Mouse (Mus musculus) heart, embryonic 13.5 days (tissue): ENCODE results near the gene Scaf1. TPM values are rescaled to one million over a fixed set of nuclear protein-coding genes. Genes with fewer than 3 reads are reported as not detected.
A peak's percentile ranks its signal among the peaks of the same experiment; 100 is the strongest.

Source experiments
- ATAC-seq: fragments of 200-750 bp; cut with Nextera tagmentation; 2 replicates; pipeline ENCODE4 v1.8.0; 2017; ENCODE audit warnings: moderate TSS enrichment; ENCODE audit not compliant: insufficient number of reproducible peaks, low FRiP score, low TSS enrichment; ENCODE audit errors: extremely low read depth
- H3K27ac ChIP-seq: fragments of 300-500 bp; sonication (generic); replicated peaks from 2 replicates; pipeline ENCODE4 v1.5.1; 2015; ENCODE audit warnings: moderate library complexity, mild to moderate bottlenecking, inconsistent platforms
- H3K27me3 ChIP-seq: fragments of 300-500 bp; sonication (generic); replicated peaks from 2 replicates; pipeline ENCODE4 v1.6.1; 2015; ENCODE audit warnings: mild to moderate bottlenecking, inconsistent platforms
- H3K36me3 ChIP-seq: fragments of 300-500 bp; sonication (generic); 2 replicates; pipeline ENCODE4 v1.6.1; 2015; ENCODE audit warnings: mild to moderate bottlenecking, inconsistent platforms
- H3K4me1 ChIP-seq: fragments of 300-500 bp; sonication (generic); 2 replicates; pipeline ENCODE4 v1.6.1; 2015; ENCODE audit warnings: inconsistent platforms
- H3K4me2 ChIP-seq: fragments of 300-500 bp; sonication (generic); 2 replicates; pipeline ENCODE4 v1.6.1; 2015; ENCODE audit warnings: inconsistent platforms, mild to moderate bottlenecking, moderate library complexity
- H3K4me3 ChIP-seq: fragments of 300-500 bp; sonication (generic); 2 replicates; pipeline ENCODE4 v1.5.1; 2015; ENCODE audit warnings: moderate library complexity, mild to moderate bottlenecking, inconsistent platforms
- H3K9ac ChIP-seq: fragments of 300-500 bp; sonication (generic); 2 replicates; pipeline ENCODE4 v1.6.1; 2015; ENCODE audit warnings: inconsistent platforms, mild to moderate bottlenecking, moderate library complexity
- H3K9me3 ChIP-seq: fragments of 300-500 bp; sonication (generic); 2 replicates; pipeline ENCODE4 v1.6.1; 2016; ENCODE audit warnings: inconsistent platforms
- WGBS: fragments of 180-500 bp; shearing (Covaris S2); methylation state at CpG from one replicate; pipeline ENCODE4 v1.1.7; 2015; ENCODE audit warnings: mixed read lengths; 5-methylcytosine and 5-hydroxymethylcytosine counted together
- polyA plus RNA-seq: library from polyadenylated mRNA; unstranded; fragments of >200 nt; fragmentation: Nextera tagmentation; extraction: Ambion mirVana; gene quantifications from 2 replicates; pipeline ENCODE4 v1.2.1, GENCODE M21; 2015

The Scaf1 gene
- polyA plus RNA-seq, 1 experiment from 2014 or later: 27.1 TPM

DNA sequence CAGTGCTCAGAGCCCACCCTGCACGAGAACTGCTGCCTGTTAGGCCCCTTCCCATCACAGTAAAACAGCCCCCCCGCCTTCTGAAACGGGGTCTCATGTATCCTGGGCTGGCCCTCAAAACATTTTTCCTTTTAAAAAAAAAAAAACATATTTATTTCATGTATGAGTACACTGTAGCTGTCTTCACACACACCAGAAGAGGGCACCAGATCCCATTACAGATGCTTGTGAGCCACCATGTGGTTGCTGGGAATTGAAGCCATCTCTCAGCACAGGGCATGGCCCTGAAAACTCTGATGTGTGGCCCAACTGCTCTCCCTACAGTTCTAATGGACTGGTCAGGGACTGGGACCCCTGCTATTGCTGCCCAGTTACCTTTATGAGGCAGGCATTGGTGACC is 37.9 kb downstream of the Scaf1 start:
- H3K27ac ChIP-seq: no peak overlapping the region
- H3K9ac ChIP-seq: no peak overlapping the region
- H3K4me2 ChIP-seq: no peak overlapping the region
- ATAC-seq: no peak
- peaks cover 80% of the 10 kb centered on the region for H3K36me3 ChIP-seq
- peaks cover 18% of the 10 kb centered on the region for H3K4me1 ChIP-seq
- no peaks in the 10 kb centered on the region for H3K9me3 ChIP-seq
- 93% methylated on average over 3 of the region's 3 CpGs for WGBS
- no peaks in the 10 kb centered on the region for H3K27me3 ChIP-seq
- no peak overlapping the region for H3K4me3 ChIP-seq

DNA sequence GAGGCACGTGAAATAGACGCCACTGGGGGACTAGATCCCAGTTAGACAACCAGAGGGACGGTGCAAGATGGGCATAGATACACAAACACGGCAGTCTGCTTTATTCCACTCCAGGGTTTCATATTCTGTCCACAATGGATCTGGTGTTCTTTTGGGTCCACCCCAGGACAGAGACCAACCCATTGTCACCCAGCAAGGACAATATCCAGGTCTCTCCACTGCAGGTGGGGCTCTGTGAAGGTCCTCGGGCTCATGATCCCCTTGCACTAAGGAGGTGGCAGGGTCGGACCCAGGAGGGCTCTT is 41.1 kb downstream of the Scaf1 start:
- ATAC-seq: no peak
- H3K4me3 ChIP-seq: peak overlapping the region; percentile 54; the same call in 1 of the 2 replicates
- no peaks in the 10 kb centered on the region for H3K27me3 ChIP-seq
- H3K4me2 ChIP-seq: peak overlapping the region; percentile 76
- H3K4me1 ChIP-seq: peaks cover 31% of the 10 kb centered on the region
- no peaks in the 10 kb centered on the region for H3K9me3 ChIP-seq
- H3K36me3 ChIP-seq: peaks cover 49% of the 10 kb centered on the region
- 0 out of 2 replicates have a peak overlapping the region, but pooled peaks have one; percentile 2 for H3K27ac ChIP-seq
- no peak overlapping the region for H3K9ac ChIP-seq
- WGBS: 23% methylated on average over 6 of the region's 6 CpGs

DNA sequence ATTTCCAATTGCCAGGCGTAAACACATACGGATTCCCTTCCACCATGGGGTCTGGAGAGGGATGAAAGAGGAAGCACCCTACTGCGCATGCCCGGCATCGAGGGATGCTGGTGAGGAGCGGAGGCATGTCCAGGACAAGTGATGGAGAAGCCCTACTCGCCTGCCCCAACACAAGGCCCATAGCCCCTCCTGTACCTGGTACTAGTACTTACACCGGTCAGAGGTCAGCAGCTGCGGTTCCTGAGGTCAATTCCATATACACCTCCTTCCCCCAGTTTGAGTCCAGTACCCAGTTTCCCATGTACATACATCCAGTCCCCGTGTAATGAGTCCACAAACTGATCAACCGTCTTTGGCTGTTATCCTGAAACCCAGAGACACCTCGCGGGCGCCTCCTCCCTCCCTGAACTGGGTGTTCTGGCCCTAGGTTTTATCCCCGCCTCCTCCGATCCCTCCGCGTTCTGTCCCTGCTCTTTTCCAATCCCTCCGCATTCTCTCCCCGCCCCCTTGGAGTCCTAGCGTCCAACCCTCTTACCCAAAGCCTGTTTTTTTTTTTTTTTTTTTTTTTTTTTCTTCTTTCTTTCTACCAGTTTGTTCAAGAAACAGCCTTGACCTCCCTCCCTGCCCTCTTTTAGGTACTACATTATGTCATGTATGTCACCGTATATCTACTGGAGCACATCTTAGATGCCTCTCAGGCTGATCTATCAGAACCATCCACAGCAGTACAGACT is 41.6 kb downstream of the Scaf1 start, which contains the start of gene Cpt1c:
TSS of gene Cpt1c (minus strand) at position 469 of the 734 bp plus-strand sequence.
- no peak for ATAC-seq
- Histone ChIP-seq H3K27ac (peak within 1 kb of the TSS; percentile 60), H3K4me2 (peak within 1 kb of the TSS; percentile 76), H3K4me3 (peak within 1 kb of the TSS; percentile 54), H3K9ac (peak within 1 kb of the TSS; percentile 77), H3K4me1 (peaks cover 35% of the 10 kb centered on the region), H3K36me3 (peaks cover 44% of the 10 kb centered on the region), H3K27me3 (no peaks in the 10 kb centered on the region), H3K9me3 (no peaks in the 10 kb centered on the region)
- 4% methylated on average over 22 of the region's 22 CpGs for WGBS

DNA sequence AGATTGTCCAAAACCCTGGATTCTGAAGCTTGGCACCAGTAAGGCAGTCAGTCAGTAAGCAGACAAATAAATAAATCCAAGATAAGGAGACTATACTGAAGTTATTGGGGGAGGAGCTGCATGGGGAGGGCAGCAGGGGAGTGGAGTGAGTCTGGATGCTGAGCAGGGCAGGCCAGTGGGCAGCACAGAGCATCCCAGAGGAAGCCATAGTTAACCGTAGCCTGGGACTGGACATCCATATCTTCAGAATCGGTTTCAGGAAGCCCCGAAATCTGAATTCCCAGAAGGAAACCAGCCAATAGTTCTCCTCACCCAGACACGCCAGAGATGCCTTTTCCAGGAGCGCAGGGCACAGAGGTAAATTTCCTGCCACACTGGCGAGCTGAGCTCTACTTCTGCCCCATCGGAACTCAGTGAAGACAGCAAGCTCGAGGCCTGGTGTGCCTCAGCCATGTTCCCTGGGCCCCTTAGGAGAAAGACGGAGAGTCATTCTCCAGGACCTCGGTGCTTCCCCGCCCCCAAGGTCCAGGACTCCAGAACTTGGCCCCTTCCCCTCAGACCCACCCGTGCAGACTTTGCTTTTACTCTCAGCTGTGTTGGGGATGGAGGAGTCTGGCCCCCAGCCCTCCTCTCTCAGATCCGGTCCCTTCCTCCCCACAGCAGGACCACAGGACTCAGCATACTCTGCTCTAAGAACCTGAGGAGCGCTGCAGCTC is 42.6 kb downstream of the Scaf1 start:
- H3K36me3 ChIP-seq: peaks cover 34% of the 10 kb centered on the region
- 0 out of 2 replicates have a peak overlapping the region, but pooled peaks have one; percentile 0 for H3K27ac ChIP-seq
- peak overlapping the region; percentile 76 for H3K4me2 ChIP-seq
- H3K4me1 ChIP-seq: peaks cover 35% of the 10 kb centered on the region
- ATAC-seq: no peak
- H3K9ac ChIP-seq: peak overlapping the region; percentile 77
- peak overlapping the region; percentile 54 for H3K4me3 ChIP-seq
- WGBS: 42% methylated on average over 14 of the region's 14 CpGs
- H3K27me3 ChIP-seq: no peaks in the 10 kb centered on the region
- H3K9me3 ChIP-seq: no peaks in the 10 kb centered on the region

DNA sequence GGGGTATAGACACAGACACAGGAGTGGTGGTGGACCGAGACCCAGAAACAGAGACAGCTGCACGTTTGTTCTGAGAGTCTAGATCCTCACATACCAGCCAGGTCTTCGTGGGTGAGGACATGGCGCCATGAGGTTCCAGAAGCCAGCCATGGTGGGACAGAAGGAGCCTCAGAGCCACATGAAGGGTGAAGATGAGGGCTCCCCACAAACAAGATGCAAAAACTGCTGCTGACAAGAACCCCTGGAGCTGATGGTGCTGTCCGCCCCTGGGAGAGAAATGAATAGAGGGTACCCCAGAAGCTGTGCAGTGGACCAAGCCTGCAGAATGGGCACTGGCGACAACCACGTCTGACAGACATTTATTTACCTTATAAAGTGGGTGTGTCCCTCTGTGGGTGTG is 45.0 kb downstream of the Scaf1 start:
- WGBS: 79% methylated on average over 7 of the region's 7 CpGs

DNA sequence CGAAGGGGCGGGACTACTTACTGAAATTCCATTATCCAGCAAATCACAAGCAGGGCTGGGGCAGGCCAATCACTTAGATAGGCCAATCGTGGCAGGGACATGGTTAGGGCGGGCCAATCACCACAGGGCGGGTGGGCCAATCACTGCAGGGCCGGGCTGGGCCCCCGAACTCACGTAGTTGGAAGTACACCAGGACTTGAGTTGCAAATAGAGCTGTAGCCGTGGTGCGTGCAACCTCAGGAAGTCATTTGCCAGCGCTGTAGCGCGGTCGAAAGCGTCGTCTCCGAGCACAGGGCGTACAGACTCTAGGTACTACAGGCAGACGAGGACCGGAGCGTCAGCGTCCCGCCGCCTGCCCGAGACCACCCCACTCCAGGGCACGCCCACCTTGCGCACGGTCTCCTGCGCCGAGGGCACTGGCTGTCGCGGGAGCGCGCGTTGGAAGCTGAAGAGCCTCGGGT is 45.9 kb downstream of the Scaf1 start:
- Histone ChIP-seq H3K4me2 (peak overlapping the region; percentile 79), H3K27me3 (no peaks in the 10 kb centered on the region), H3K9me3 (no peaks in the 10 kb centered on the region), H3K4me3 (peak overlapping the region; percentile 56), H3K4me1 (peaks cover 35% of the 10 kb centered on the region), H3K27ac (peak overlapping the region; percentile 74), H3K36me3 (peaks cover 17% of the 10 kb centered on the region), H3K9ac (peak overlapping the region; percentile 75)
- WGBS: under 1% methylated on average over 36 of the region's 36 CpGs
- peak; percentile 89 for ATAC-seq

More for the DNA sequence above, 45.0 kb downstream of the Scaf1 start:
- H3K4me2 ChIP-seq: peak overlapping the region; percentile 79
- no peak overlapping the region; the same call in 1 of the 2 replicates for H3K27ac ChIP-seq
- H3K9ac ChIP-seq: peak overlapping the region; percentile 75
- ATAC-seq: no peak
- peak overlapping the region; percentile 56 for H3K4me3 ChIP-seq
- H3K4me1 ChIP-seq: peaks cover 35% of the 10 kb centered on the region
- peaks cover 18% of the 10 kb centered on the region for H3K36me3 ChIP-seq
- H3K9me3 ChIP-seq: no peaks in the 10 kb centered on the region
- no peaks in the 10 kb centered on the region for H3K27me3 ChIP-seq

DNA sequence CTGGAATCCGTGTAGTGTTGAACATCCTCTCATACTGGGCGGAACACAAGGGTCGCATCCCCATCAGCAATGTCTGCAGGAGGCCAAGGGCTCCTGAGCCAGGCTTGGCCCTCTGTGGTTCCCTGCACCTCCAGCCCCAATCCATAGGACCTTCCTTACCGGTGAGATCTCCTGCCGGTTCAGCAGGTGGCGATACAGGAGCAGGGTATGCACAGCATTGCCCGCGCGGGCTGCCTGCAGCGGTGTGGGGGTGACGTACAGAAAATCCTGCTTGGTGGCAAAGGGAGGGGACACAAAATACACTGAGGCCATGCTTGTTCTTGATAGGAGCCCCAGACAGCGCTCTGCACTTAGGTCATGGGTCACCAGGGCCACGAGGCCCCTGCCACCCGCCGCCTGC is 49.5 kb downstream of the Scaf1 start:
- H3K4me3 ChIP-seq: no peak overlapping the region
- H3K9ac ChIP-seq: no peak overlapping the region
- 60% methylated on average over 15 of the region's 15 CpGs for WGBS
- no peaks in the 10 kb centered on the region for H3K9me3 ChIP-seq
- H3K4me2 ChIP-seq: no peak overlapping the region
- peaks cover 16% of the 10 kb centered on the region for H3K4me1 ChIP-seq
- no peak for ATAC-seq
- peaks cover 42% of the 10 kb centered on the region for H3K36me3 ChIP-seq
- H3K27me3 ChIP-seq: no peaks in the 10 kb centered on the region
- no peak overlapping the region for H3K27ac ChIP-seq

DNA sequence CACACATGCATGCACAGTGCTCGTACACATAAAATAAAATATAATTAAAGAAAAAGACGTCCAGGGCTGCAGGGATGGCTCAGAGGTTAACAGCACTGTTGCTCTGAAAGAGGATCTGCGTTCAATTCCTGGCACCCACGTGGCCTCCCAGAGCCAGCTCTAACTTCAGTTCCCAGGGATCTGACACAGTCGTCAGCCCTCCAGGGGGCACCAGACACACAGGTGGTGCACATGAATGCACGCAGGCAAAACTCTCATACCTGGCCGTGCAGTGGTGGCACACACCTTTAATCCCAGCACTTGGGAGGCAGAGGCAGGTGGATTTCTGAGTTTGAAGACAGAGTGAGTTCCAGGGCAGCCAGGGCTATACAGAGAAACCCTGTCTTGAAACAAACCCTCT is 50.2 kb downstream of the Scaf1 start:
- H3K27ac ChIP-seq: no peak overlapping the region
- H3K9me3 ChIP-seq: no peaks in the 10 kb centered on the region
- no peak overlapping the region for H3K9ac ChIP-seq
- no peak for ATAC-seq
- peaks cover 48% of the 10 kb centered on the region for H3K36me3 ChIP-seq
- WGBS: 83% methylated on average over 7 of the region's 7 CpGs
- no peak overlapping the region for H3K4me2 ChIP-seq
- H3K4me3 ChIP-seq: no peak overlapping the region
- H3K4me1 ChIP-seq: peaks cover 10% of the 10 kb centered on the region
- no peaks in the 10 kb centered on the region for H3K27me3 ChIP-seq

DNA sequence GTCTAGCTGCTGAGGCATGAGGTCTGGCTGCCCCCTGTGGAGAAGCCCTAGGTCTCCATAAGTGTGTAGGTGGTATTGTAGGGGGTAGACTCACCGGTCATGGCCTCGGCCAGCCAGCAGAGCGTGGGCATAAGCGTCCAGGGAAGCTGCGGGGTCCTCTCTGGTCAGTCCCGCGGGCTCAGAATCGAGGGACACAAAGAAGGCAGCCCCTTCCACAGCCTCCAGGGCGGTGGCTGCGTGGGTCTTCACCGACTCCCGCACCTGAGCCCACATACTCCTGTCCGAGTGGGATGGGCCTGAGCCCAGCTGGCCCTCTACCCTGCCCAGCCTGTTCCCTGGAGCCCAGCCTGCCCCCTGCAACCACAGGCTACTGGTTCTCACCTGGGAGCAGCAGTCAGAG is 51.2 kb downstream of the Scaf1 start:
- no peak overlapping the region for H3K4me2 ChIP-seq
- no peaks in the 10 kb centered on the region for H3K27me3 ChIP-seq
- H3K4me1 ChIP-seq: peaks cover 4% of the 10 kb centered on the region; the same call in 1 of the 2 replicates
- ATAC-seq: no peak
- H3K9me3 ChIP-seq: no peaks in the 10 kb centered on the region
- H3K9ac ChIP-seq: no peak overlapping the region
- H3K36me3 ChIP-seq: peaks cover 54% of the 10 kb centered on the region
- H3K27ac ChIP-seq: no peak overlapping the region
- 91% methylated on average over 13 of the region's 13 CpGs for WGBS
- no peak overlapping the region for H3K4me3 ChIP-seq

DNA sequence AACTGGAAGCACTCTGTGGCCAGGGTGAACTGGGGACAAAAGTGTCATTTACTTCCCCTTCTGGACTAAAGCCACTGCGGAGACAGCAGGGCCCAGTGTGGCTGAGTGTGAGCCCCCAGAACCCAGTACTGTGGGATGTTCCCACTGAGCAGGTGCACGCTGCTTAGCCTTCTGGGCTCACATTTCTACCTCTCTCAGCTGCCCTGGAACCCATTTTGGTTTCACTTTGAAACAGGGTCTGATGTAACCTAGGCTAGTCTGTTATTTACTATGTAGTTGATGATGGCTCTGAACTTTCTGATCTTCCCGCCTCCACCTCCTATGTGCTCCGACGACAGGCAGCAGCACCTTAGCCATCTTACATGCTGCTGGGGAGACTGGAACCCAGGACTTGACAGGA is 53.3 kb downstream of the Scaf1 start:
- Histone ChIP-seq H3K9me3 (no peaks in the 10 kb centered on the region), H3K27me3 (no peaks in the 10 kb centered on the region), H3K4me1 (no peaks in the 10 kb centered on the region), H3K4me2 (no peak overlapping the region), H3K4me3 (no peak overlapping the region), H3K27ac (no peak overlapping the region), H3K36me3 (peaks cover 58% of the 10 kb centered on the region), H3K9ac (no peak overlapping the region)
- 90% methylated on average over 5 of the region's 5 CpGs for WGBS
- 0 out of 2 replicates have a peak, but pooled peaks have one; percentile 28 for ATAC-seq

DNA sequence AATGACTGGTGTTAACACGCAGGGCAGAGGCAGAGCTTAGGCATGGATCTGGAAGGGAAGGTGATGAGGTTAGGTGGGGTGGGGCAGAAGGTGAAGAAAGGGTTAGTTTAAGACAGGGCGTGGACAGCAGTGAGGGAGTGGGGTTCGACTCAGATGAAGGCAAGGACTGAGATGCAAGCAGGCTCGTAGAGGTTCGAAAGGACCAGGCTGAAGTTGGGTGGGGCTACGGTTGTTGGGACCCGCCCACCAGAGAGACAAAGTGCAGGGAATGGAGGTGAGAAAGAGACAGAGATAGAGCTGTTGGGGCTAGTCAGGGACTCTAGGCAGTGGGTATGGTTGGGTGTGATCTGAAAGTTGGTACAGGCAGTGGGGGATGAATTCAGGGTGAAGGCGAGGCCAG is 53.8 kb downstream of the Scaf1 start:
- Histone ChIP-seq H3K27ac (no peak overlapping the region), H3K4me1 (no peaks in the 10 kb centered on the region), H3K4me2 (no peak overlapping the region), H3K9me3 (no peaks in the 10 kb centered on the region), H3K4me3 (no peak overlapping the region), H3K27me3 (no peaks in the 10 kb centered on the region), H3K9ac (no peak overlapping the region), H3K36me3 (peaks cover 58% of the 10 kb centered on the region)
- WGBS: 68% methylated on average over 8 of the region's 8 CpGs
- ATAC-seq: no peak
